Mouse (Mus musculus) kidney, embryonic 16.5 days (tissue): ENCODE measurements around the gene Arrdc2. TPM values are rescaled to one million over a fixed set of nuclear protein-coding genes. Genes with fewer than 3 reads are reported as not detected.

Experiments
- ATAC-seq: fragments of 200-750 bp; cut with Nextera tagmentation; 2 replicates; pipeline ENCODE4 v1.8.0; 2017; ENCODE audit warnings: moderate TSS enrichment; ENCODE audit not compliant: low FRiP score, low TSS enrichment
- H3K27ac ChIP-seq: fragments of 300-500 bp; sonication (generic); 2 replicates; pipeline ENCODE4 v1.5.1; 2014; ENCODE audit warnings: low read length
- H3K27me3 ChIP-seq: fragments of 300-500 bp; sonication (generic); 2 replicates; pipeline ENCODE4 v1.6.1; 2014; ENCODE audit warnings: low read length, control low read depth, mixed read lengths; ENCODE audit not compliant: insufficient read depth
- H3K36me3 ChIP-seq: fragments of 300-500 bp; sonication (generic); 2 replicates; pipeline ENCODE4 v1.6.1; 2014; ENCODE audit warnings: low read length, control low read depth, mixed read lengths; ENCODE audit not compliant: insufficient read depth
- H3K4me1 ChIP-seq: fragments of 300-500 bp; sonication (generic); 2 replicates; pipeline ENCODE4 v1.6.1; 2014; ENCODE audit warnings: low read length, control low read depth, mixed read lengths; ENCODE audit not compliant: insufficient read depth
- H3K4me2 ChIP-seq: fragments of 300-500 bp; sonication (generic); replicated peaks from 2 replicates; pipeline ENCODE4 v1.6.1; 2014; ENCODE audit warnings: low read depth, low read length
- H3K4me3 ChIP-seq: fragments of 300-500 bp; sonication (generic); 2 replicates; pipeline ENCODE4 v1.5.1; 2014; ENCODE audit warnings: mild to moderate bottlenecking, low read length
- H3K9ac ChIP-seq: fragments of 300-500 bp; sonication (generic); replicated peaks from 2 replicates; pipeline ENCODE4 v1.6.1; 2014; ENCODE audit warnings: low read length
- H3K9me3 ChIP-seq: fragments of 300-500 bp; sonication (generic); 2 replicates; pipeline ENCODE4 v1.6.1; 2016; ENCODE audit warnings: low read length, control low read depth
- WGBS: fragments of 180-500 bp; shearing (Covaris S2); extraction: QIAGEN DNeasy Blood & Tissue Kit; methylation state at CpG from one replicate; pipeline ENCODE4 v1.1.7; 2014; 5-methylcytosine and 5-hydroxymethylcytosine counted together
- polyA plus RNA-seq: library from polyadenylated mRNA; unstranded; fragments of >200 nt; fragmentation: Nextera tagmentation; extraction: Ambion mirVana; gene quantifications from 2 replicates; pipeline ENCODE4 v1.2.1, GENCODE M21; 2015

Arrdc2 gene
- polyA plus RNA-seq, 1 experiment from 2014 or later = 6.7 TPM

DNA sequence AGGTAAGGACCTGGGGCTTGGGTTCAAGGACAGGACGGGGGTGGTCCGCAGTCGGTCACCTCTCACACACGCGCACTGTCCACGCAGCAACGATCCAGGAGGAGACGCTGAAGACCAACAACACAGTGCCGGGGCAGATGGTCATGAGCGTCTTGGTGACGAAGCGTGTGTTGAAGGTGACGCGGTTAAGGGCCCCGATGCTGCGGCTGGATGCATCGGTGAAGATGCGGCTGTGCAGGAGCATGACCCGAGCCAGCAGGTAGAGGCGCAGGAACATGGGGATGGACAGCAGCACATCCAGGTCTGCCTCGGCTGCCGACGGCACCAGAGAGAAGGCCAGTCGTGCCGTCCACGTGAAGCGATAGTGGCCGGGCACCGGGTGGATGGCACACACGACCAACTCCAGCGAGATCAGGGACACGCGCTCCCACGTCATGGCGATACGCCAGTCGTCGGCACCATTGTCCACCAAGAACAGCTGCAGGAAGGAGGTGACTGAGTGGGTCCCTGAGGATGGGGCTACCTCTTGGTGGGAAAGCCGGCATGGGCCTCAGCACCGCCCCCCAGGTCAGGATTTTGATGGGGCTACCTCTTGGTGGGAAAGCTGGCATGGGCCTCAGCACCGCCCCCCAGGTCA lies 13.2 kb upstream of the Arrdc2 start:
- Histone ChIP-seq H3K9me3 (no peaks in the 10 kb centered on the region), H3K4me3 (no peak overlapping the region), H3K9ac (no peak overlapping the region), H3K27me3 (0 out of 2 replicates have a peak, but pooled peaks cover 5% of the 10 kb centered on the region), H3K27ac (no peak overlapping the region), H3K4me2 (no peak overlapping the region), H3K4me1 (peaks cover 17% of the 10 kb centered on the region), H3K36me3 (no peaks in the 10 kb centered on the region)
- no peak for ATAC-seq
- WGBS = 91% methylated on average over 41 of the region's 41 CpGs

DNA sequence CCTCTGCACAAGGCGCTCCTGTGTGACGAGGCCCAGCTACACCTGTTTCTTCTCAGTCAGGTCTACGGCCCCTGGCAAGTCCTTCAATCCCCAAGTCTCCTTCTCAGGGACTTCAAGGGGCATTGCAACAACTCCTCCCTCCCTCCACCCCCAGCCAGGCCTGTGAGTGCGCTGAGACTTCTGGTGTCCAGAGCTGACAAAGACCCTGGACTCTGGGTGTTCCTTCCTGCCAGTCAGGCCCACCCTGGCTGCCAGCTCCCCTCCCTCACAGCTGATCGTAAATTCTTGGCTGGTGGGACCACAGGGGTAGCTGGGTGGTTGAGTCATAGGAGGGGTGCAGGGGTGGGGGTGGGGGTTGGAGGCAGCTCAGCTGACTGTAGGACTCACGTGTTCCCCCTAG lies 12.3 kb upstream of the Arrdc2 start:
- WGBS = 32% methylated on average over 6 of the region's 6 CpGs
- Histone ChIP-seq H3K36me3 (no peaks in the 10 kb centered on the region), H3K4me2 (no peak overlapping the region), H3K4me1 (peaks cover 9% of the 10 kb centered on the region), H3K27ac (no peak overlapping the region; the same call in 1 of the 2 replicates), H3K27me3 (0 out of 2 replicates have a peak, but pooled peaks cover 5% of the 10 kb centered on the region), H3K4me3 (no peak overlapping the region), H3K9ac (peak overlapping the region; percentile 39; the same call in 1 of the 2 replicates), H3K9me3 (no peaks in the 10 kb centered on the region)
- ATAC-seq = no peak

DNA sequence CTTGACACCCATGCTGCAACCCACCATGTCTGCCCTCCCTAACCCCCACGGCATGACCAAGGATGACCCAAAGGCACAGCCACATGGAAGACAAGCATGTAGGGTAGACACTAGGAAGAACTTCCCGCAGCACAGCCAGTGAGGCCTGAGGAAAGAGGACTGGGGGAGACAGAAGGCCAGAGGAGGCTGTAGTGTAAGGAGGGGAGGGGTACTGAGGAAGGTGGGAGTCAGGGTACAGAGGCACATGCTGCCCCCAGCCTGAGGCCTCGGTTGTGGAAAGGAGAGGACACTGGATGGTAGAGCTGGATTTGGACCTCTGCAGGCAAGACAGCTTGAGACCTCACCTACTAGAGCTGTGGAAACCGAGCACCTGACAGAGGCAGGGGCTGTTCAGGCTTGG lies 11.4 kb upstream of the Arrdc2 start:
- ATAC-seq = no peak
- Histone ChIP-seq H3K9me3 (no peaks in the 10 kb centered on the region), H3K36me3 (no peaks in the 10 kb centered on the region), H3K4me1 (peaks cover 3% of the 10 kb centered on the region; the same call in 1 of the 2 replicates), H3K4me2 (no peak overlapping the region), H3K4me3 (no peak overlapping the region), H3K9ac (no peak overlapping the region), H3K27ac (no peak overlapping the region), H3K27me3 (no peaks in the 10 kb centered on the region)
- 81% methylated on average over 4 of the region's 4 CpGs for WGBS

DNA sequence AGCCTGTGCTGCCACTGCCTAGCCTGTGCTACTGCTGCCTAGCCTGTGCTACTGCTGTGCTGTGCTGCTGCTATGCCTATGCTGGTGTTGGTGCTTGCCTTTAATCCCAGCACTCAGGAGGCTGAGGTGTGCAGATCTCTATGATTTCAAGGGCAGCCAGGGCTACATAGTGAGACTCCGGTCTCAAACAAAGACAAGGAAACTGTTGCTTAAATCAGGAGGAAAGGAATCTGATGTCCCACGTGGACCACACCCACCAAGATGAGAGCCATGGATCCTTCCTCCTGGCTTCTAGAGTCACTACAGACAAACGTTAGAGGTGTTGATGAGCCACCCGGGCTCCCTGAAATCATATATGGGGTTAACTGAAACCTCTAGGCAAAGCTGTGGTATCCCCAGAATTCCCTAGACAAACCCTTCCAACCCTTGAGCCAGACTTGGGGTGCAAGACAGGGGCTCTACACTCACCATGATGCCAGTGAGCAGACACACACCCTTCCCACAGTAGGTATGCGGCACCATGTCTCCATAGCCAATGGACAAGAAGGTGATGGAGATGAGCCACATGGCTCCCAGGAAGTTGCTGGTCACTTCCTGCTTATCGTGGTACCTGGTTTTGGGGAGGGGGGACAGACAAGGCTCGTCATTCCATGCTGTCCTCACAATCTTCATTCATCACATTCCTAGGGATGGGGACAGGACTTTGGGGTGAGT lies 10.8 kb upstream of the Arrdc2 start:
- Histone ChIP-seq H3K9ac (no peak overlapping the region), H3K27me3 (no peaks in the 10 kb centered on the region), H3K4me3 (no peak overlapping the region), H3K4me2 (no peak overlapping the region), H3K27ac (no peak overlapping the region), H3K4me1 (peaks cover 3% of the 10 kb centered on the region; the same call in 1 of the 2 replicates), H3K36me3 (no peaks in the 10 kb centered on the region), H3K9me3 (no peaks in the 10 kb centered on the region)
- WGBS = 78% methylated on average over 7 of the region's 7 CpGs
- ATAC-seq = no peak

DNA sequence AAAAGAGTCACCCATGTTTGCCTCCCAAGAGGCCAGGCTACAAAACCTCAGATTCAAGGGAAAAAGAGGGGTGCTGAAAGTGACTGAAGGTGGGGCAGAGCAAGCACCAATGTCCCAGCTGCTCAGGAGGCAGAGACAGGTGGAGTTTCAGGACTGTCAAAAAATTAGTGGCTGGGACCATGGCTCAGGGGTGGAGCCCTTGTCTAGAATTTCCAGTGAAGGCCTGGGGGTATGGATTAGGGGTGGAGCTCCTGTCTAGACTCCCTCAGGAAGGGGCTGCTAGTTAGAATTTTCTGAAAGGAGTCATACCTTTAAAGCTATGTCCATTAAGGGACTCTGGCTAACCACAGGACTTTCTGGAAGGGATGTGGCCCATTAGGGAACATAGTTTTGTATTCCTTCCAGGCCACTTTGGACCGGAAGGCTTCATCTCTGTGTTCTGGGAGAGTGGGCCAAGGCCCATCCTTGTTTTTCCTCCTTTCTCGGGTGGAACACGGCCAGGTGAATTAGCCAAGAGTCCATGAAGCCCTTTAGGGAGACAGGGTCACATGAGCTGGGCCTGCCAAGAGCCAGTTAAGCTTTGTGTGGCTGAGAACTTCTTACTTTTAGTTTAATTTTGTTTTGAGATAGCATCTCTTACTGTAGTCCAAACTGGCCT lies 9.9 kb upstream of the Arrdc2 start:
- H3K27ac ChIP-seq = no peak overlapping the region
- ATAC-seq = no peak
- no peaks in the 10 kb centered on the region for H3K36me3 ChIP-seq
- 80% methylated on average over 3 of the region's 3 CpGs for WGBS
- no peaks in the 10 kb centered on the region for H3K9me3 ChIP-seq
- H3K9ac ChIP-seq = no peak overlapping the region
- H3K4me1 ChIP-seq = peaks cover 3% of the 10 kb centered on the region; the same call in 1 of the 2 replicates
- H3K27me3 ChIP-seq = no peaks in the 10 kb centered on the region
- H3K4me2 ChIP-seq = no peak overlapping the region
- no peak overlapping the region for H3K4me3 ChIP-seq

DNA sequence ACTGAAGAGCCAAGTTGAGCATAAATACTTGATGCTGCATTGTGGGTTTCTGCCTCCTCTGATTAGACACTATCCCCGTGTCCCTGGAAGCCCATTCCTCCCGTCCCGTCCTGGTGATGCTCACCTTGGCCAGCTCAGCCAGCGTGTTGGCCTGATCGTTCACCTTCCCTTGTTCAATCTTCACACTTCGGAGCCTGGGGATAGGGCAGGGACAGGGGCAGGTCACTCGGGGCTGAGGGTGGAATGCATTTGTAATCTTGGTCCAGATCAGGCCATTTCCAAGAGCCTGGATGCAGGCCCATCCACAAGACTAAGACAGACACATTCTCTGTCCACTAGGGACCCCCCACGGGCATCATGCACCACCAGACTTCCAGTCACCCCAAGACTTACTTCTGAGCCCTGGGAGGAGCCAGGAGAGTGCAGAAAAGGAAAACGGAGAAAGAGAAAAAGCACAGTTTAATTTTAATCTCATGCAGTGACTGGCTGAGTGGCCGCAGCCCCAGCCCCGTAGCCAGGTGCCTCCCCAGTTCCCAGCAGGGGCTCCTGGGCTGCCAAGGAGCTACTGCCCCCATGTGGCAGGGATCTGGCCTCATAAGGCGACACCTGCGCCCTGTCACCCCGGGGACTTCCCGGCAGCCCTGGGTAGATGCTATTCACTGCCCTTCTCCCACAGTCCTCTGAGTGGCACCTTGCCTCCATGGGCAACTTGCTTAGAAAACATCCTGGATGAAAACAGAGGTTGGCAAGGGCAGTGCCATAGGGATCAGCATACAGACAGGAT lies 7.0 kb upstream of the Arrdc2 start:
- Histone ChIP-seq H3K4me1 (peaks cover 2% of the 10 kb centered on the region), H3K9me3 (no peaks in the 10 kb centered on the region), H3K4me3 (no peak overlapping the region), H3K9ac (no peak overlapping the region), H3K27ac (no peak overlapping the region), H3K27me3 (no peaks in the 10 kb centered on the region), H3K4me2 (no peak overlapping the region), H3K36me3 (no peaks in the 10 kb centered on the region)
- 52% methylated on average over 15 of the region's 15 CpGs for WGBS
- no peak for ATAC-seq

DNA sequence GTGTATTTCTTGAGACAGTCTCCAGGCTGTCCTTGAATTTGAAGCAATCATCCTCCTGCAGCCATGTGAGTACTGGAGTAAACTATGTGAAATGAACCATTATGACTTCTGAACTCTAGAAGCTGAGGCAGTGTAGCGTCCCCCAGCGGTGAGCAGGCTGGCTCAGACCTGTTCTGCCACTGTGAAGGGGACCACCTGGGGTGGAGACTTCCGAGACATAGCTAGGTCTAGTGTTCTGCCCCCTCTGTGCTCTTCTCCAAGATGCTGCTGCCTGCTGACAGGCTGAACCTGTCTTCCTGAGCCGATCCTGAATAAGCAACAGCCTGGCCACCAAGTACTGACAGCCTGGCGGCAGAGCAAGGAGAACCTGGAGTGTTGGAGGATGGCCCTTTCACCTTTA lies 5.6 kb upstream of the Arrdc2 start:
- H3K4me2 ChIP-seq = no peak overlapping the region
- H3K4me1 ChIP-seq = peaks cover 15% of the 10 kb centered on the region
- no peak overlapping the region for H3K9ac ChIP-seq
- no peaks in the 10 kb centered on the region for H3K9me3 ChIP-seq
- H3K36me3 ChIP-seq = no peaks in the 10 kb centered on the region
- H3K4me3 ChIP-seq = no peak overlapping the region
- no peaks in the 10 kb centered on the region for H3K27me3 ChIP-seq
- no peak for ATAC-seq
- no peak overlapping the region for H3K27ac ChIP-seq
- WGBS = 43% methylated on average over 5 of the region's 5 CpGs

DNA sequence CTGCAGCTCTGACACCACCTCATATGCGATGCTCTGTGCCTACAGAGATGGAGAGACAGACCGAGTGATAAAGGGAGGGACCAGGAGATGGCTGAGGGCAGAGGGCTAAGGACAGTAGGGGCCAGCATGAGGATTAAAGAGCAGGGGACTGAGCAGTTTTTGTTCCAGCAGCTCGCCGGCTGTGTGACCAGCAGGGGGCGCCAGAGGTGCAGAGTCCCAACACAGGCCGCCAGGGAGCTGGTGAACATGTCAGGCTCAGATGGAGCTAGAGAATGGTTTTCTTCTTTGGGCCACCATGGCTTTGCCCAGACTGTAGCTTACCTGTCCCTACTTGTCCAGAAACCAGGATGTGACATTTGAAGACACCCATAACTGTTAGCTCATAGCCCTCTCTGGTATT lies 5.0 kb upstream of the Arrdc2 start:
- H3K4me2 ChIP-seq = no peak overlapping the region
- H3K9ac ChIP-seq = no peak overlapping the region
- WGBS = 2% methylated on average over 6 of the region's 6 CpGs
- no peaks in the 10 kb centered on the region for H3K36me3 ChIP-seq
- no peak for ATAC-seq
- H3K4me3 ChIP-seq = no peak overlapping the region
- no peaks in the 10 kb centered on the region for H3K9me3 ChIP-seq
- no peak overlapping the region for H3K27ac ChIP-seq
- peaks cover 17% of the 10 kb centered on the region for H3K4me1 ChIP-seq
- no peaks in the 10 kb centered on the region for H3K27me3 ChIP-seq

DNA sequence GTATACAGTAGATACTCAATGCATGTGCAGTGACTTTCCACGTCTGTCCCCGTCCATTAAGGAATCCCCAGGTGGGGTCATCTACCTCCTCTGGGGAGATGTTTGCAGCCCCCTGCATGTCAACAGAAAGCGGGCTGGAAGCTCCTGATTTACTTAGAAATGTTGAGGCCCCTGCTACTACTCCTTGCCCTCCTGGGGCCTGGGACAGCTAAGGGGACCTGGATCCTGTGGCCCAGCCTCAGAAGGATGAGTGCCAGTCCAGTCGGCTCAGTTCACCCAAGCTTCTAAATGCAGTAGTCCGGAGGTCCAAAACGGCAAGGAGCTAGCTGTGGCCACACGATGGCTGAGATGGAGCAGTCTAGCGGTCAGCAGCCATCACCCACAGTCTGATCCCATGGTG lies 4.4 kb upstream of the Arrdc2 start:
- ATAC-seq = no peak
- no peak overlapping the region for H3K4me3 ChIP-seq
- no peak overlapping the region for H3K27ac ChIP-seq
- H3K9ac ChIP-seq = no peak overlapping the region
- no peaks in the 10 kb centered on the region for H3K36me3 ChIP-seq
- H3K4me1 ChIP-seq = peaks cover 17% of the 10 kb centered on the region
- no peaks in the 10 kb centered on the region for H3K27me3 ChIP-seq
- no peaks in the 10 kb centered on the region for H3K9me3 ChIP-seq
- H3K4me2 ChIP-seq = no peak overlapping the region
- WGBS = 86% methylated on average over 8 of the region's 8 CpGs
